Mouse (Mus musculus): ENCODE data around the gene Creb1.

DNA sequence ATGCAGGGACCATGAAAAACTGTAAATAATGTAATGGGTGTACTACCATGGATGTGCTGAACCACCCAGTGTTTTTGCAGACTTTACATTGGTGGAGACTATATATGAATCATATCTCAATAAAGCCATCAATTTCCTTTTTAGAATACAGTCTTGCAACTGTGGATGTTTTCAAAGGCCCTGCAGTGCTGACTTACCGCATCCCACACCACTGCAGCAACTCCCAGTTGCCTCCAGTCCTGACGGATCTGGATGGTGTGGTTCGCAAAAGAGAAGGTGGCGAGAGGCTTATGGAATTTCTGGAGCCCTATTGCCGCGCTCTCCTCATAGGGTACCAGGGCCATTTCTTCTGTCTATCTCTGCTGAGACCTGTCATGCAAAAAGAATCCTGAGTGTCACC lies 83.6 kb downstream of the Creb1 start:
- no peak for TF ChIP-seq CTCF (IDR thresholded peaks at IDR 0.05; ENCODE audit: low read depth, low read length)
- TF ChIP-seq GATA1 (IDR thresholded peaks at IDR 0.05; ENCODE audit: borderline replicate concordance, low read length): no peak
- no peak for TF ChIP-seq TAL1 (conservative IDR thresholded peaks at IDR 0.05; ENCODE audit: low read depth, low read length)
- no peak for TF ChIP-seq POLR2AphosphoS5 (IDR thresholded peaks at IDR 0.05; ENCODE audit: insufficient replicate concordance, low read depth, low read length)
- no peak for TF ChIP-seq GATA2 (IDR thresholded peaks at IDR 0.05; ENCODE audit: borderline replicate concordance, low read depth, low read length)
